Mouse (Mus musculus) brain, adult 10 weeks (tissue): Measurements from ENCODE around the gene Kifc1. TPM values are rescaled to one million over a fixed set of nuclear protein-coding genes. Genes with fewer than 3 reads are reported as not detected.

ENCODE experiments used
- polyA plus RNA-seq: library from polyadenylated mRNA; stranded (reverse); fragments of 350-450 nt; fragmentation: Illumina TruSeq; extraction: RNeasy Lipid Tissue Mini Kit (QIAGEN cat#74804); gene quantifications from one replicate; pipeline ENCODE4 v1.2.3, GENCODE M21; 2015; ENCODE audit warnings: low read depth, low replicate concordance

The Kifc1 gene
- polyA plus RNA-seq = 1.2 TPM

DNA sequence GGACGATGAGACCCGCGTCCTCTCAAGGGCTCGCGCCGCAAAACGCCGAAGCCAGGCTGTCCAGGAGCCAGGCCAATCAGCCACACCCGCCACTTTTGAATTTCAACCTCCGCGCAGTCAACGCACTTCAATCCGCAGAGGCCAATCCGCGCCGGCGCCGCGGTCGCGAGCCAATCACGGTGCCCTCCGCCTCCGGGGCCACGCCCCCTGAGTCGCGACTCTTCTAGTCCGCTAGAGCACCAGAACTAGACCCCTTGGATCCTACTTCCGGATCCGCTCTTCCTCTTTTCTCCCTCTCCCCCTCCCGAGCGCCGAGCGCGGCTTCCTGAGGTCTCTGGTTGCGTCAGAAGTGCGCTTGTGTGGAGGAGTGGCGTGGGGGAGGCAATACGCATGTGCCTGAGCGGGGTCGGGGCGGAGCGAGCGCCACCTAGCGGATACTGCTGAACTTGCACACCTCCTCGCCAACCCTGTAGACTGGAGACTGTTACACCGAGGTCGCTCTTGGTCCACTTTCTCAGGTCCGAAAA is at the start of gene Kifc1:
Gene Kifc1 (minus strand): TSS at position 129 of the 527 bp plus-strand sequence.

DNA sequence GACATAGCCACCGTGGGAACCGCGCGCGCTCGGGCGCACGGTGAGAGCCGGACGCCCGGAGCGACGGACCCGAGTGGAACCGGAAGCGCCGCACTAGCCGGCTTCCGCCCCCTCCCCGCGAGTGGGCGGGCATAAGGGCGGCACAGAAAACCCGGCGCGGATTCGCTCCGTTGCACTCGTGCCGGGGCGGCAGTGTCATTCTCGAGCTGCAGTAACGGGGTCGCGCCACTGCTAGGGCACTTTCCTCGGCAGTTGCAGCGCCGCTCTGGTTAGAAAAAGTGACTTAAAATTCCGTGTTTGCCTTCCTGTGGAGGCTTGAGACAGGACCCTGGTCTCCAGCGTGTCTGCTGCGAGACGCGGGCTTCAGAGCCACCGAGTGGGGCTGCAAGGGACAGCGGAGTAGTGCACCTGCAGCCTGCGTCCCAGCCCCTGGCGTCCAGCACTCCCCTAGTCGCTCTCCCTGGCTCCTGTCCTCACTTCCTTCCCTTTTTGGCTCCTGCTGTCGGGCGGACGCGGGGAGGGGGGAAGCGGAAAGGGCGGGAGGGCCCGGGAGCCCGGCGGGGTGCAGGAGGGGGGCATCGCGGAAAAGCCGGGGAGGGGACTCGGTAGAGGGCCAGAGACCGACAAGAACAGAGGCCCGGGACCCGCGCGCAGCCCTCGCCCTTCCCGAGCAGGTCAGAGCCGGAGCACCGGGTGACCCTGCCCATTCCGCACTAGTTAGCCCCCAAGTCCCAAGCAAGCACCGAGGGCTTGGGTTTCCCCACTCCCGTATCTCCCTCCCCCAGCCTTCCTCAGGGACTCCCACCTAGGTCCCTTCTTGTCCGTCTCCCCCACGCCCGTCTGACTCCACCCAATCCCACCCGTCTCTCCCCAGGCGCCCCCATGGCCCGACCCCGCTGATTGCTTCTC is 39.2 kb upstream of the Kifc1 start, which contains the start of gene Rgl2:
Gene Rgl2 (plus strand): TSS at position 173 of the 909 bp plus-strand sequence.

DNA sequence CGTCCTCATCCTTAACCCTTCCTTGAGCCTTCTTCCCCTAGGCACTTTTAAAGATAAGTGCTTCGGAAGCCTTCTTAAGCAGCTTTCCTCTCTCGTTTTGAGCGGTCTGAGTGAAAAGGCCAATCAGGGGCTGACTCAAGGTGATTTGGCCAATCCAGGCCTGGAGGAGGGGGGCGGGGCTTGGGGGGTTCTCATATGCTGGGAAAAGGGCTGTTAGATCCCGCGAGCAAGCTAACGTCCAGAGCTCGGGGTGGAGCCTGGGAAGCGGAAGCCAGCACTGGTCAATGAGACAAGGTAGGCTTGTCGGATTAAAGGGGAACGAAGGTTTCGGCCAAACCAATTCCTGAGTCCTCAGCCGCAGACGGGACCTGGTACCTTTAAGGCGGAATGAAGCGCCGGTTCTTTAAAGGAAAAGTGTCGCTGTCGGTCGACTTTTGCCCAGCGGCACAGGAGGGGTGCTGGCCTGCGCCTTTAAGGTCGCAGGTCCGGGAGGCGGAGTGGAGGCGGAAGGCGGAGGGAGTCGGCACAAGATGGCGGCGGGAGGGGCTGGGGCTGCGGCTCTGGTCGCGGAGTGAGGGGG is 25.3 kb upstream of the Kifc1 start, which contains the start of the genes Tapbp and Zbtb22:
Gene Tapbp (plus strand): TSS at position 229 of the 580 bp plus-strand sequence.
Gene Zbtb22 (plus strand): TSS at position 234 of the 580 bp plus-strand sequence.

GRCm38 (mm10) chr17:33909077-33909868 is 18.8 kb upstream of the Kifc1 start, which contains the start of gene Daxx:
TSS of gene Daxx (plus strand) at chr17:33909414.

GRCm38 (mm10) chr17:33904835-33905234 is 14.4 kb upstream of the Kifc1 start, which contains the start of gene Platr17:
TSS of gene Platr17 (plus strand) at chr17:33905135.

GRCm38 (mm10) chr17:33873537-33873936 is 16.9 kb downstream of the Kifc1 start, which contains the start of gene Gm7029:
TSS of gene Gm7029 (plus strand) at chr17:33873837.

GRCm38 (mm10) chr17:33842966-33843795 is 47.3 kb downstream of the Kifc1 start, which contains the start of gene Cd320:
TSS of gene Cd320 (plus strand) at chr17:33843091.

Other genes with a start within 250 kb of the Kifc1 start
- 103 TPM for gene Hnrnpm, start 203.8 kb downstream of the Kifc1 start, polyA plus RNA-seq
- 123 TPM for gene March2, start 172.0 kb downstream of the Kifc1 start, polyA plus RNA-seq
- gene Rab11b, start 130.1 kb downstream of the Kifc1 start, polyA plus RNA-seq = 275 TPM
- 4.1 TPM for gene Angptl4, start 108.8 kb downstream of the Kifc1 start, polyA plus RNA-seq
- gene Kank3, start 80.1 kb downstream of the Kifc1 start, polyA plus RNA-seq = 37.8 TPM
- 822 TPM for gene Rps28, start 66.1 kb downstream of the Kifc1 start, polyA plus RNA-seq
- gene Ndufa7, start 66.1 kb downstream of the Kifc1 start, polyA plus RNA-seq = 455 TPM
- gene Cd320, start 47.6 kb downstream of the Kifc1 start, polyA plus RNA-seq = 25.9 TPM
- not detected for gene Gm7029, start 16.8 kb downstream of the Kifc1 start, polyA plus RNA-seq
- 1.1 TPM for gene Platr17, start 14.5 kb upstream of the Kifc1 start, polyA plus RNA-seq
- 20.5 TPM for gene Daxx, start 18.8 kb upstream of the Kifc1 start, polyA plus RNA-seq
- 19.5 TPM for gene Tapbp, start 25.2 kb upstream of the Kifc1 start, polyA plus RNA-seq
- 25.3 TPM for gene Zbtb22, start 25.2 kb upstream of the Kifc1 start, polyA plus RNA-seq
- 73.9 TPM for gene Rgl2, start 38.9 kb upstream of the Kifc1 start, polyA plus RNA-seq
- 145 TPM for gene Pfdn6, start 49.7 kb upstream of the Kifc1 start, polyA plus RNA-seq
- 10.6 TPM for gene Wdr46, start 50.0 kb upstream of the Kifc1 start, polyA plus RNA-seq
- 6.7 TPM for gene B3galt4, start 60.8 kb upstream of the Kifc1 start, polyA plus RNA-seq
- gene Vps52, start 65.2 kb upstream of the Kifc1 start, polyA plus RNA-seq = 65.0 TPM
- gene Rps18, start 65.3 kb upstream of the Kifc1 start, polyA plus RNA-seq = 1,085 TPM
- 54.0 TPM for gene H2-K1, start 109.7 kb upstream of the Kifc1 start, polyA plus RNA-seq
- gene Ring1, start 134.0 kb upstream of the Kifc1 start, polyA plus RNA-seq = 43.2 TPM
- gene H2-Ke6, start 137.4 kb upstream of the Kifc1 start, polyA plus RNA-seq = 71.2 TPM
- 90.9 TPM for gene Slc39a7, start 141.0 kb upstream of the Kifc1 start, polyA plus RNA-seq
- 71.9 TPM for gene Rxrb, start 141.2 kb upstream of the Kifc1 start, polyA plus RNA-seq
- gene Col11a2, start 148.8 kb upstream of the Kifc1 start, polyA plus RNA-seq = 8.4 TPM
- 1.2 TPM for gene H2-Oa, start 201.7 kb upstream of the Kifc1 start, polyA plus RNA-seq
- gene H2-DMa, start 228.9 kb upstream of the Kifc1 start, polyA plus RNA-seq = 15.6 TPM
- 127 TPM for gene Brd2, start 232.0 kb upstream of the Kifc1 start, polyA plus RNA-seq